Mouse (Mus musculus) adrenal gland, adult 18-20 months (tissue): ENCODE measurements around the gene Galnt18. TPM values are rescaled to one million over a fixed set of nuclear protein-coding genes. Genes with fewer than 3 reads are reported as not detected.

Experiments used
- DNase-seq, 2 experiments: peaks; one replicate each; pipeline ENCODE4 v3.0.0; 2021 to 2022; ENCODE audit warnings: low spot score in 2 of 2
- total RNA-seq, 2 experiments: library from RNA; stranded (reverse); gene quantifications; 1 replicate in 1 of 2; 2 replicates in 1 of 2; pipeline ENCODE4 v1.2.3; 2021

The Galnt18 gene
- total RNA-seq, 2 experiments from 2014 or later = 13.2 to 16.8 TPM

DNA sequence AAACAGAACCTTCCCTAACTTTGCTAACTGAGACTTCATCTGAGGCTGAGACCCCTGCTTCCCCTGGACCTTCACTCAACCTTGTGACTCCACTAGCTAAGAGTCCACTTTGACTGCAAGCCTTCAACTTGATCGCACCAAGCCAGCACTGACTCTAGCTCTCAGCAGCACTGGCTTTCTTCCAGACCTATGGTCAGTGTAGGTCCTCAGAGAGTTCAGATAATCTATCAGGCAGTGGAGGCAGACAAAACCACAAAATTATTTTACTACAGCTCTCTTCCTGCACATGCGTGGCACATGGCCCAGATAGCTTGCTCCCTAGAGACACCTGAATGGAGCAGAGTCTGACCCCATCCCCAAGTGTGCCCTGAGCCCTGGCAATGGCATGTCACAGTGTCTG lies 204.7 kb downstream of the Galnt18 start:
- DNase-seq = no peak

GRCm38 (mm10) chr7:111572336-111572735 lies 207.4 kb downstream of the Galnt18 start:
- DNase-seq = no peak

- no peak for DNase-seq
These were observed 212.9 kb downstream of the Galnt18 start for GRCm38 (mm10) chr7:111566838-111567237.

- no peak for DNase-seq
These were observed 216.3 kb downstream of the Galnt18 start for GRCm38 (mm10) chr7:111563316-111564110.

DNA sequence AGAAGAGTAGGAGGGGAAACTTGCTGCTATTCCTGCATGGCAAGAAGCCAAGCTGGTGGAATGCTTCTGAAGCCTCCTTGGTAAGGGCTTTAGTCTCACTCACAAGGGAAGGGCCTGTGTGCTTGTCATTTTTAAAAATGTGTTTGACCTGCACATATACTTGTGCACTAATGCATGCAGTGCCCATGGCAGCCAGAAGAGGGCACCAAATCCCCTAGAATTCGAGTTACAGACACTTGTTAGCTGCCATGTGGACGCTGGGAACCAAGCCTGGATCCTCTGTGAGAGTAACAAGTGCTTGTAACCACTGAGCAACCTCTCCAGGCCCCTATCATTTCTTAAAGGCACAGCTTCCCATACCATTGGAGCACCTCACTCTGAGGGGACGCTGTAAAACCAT lies 219.7 kb downstream of the Galnt18 start:
- DNase-seq = no peak

DNA sequence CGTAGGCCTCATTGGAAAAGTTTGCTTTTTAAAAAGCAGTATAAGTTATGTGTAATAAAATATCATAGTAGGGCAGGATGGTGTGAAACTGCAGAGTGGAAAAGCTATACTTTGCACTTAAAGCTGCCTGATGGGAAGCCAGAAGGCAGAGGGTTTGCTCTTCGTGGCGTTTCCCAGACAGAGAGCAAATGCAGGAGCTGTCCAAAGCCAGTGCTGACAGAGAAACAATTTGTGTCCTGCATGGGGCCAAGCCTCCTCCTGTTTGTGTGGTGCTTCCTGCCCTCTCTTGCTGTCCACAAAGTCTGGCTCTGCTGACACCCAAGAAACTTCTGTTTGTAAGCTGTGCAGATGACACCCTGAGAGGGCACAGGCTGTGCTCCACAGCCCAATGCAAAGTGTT lies 220.8 kb downstream of the Galnt18 start:
- no peak for DNase-seq

GRCm38 (mm10) chr7:111550987-111551386 lies 228.8 kb downstream of the Galnt18 start:
- no peak for DNase-seq

- DNase-seq = no peak
These were observed 232.7 kb downstream of the Galnt18 start for GRCm38 (mm10) chr7:111547069-111547468.

DNA sequence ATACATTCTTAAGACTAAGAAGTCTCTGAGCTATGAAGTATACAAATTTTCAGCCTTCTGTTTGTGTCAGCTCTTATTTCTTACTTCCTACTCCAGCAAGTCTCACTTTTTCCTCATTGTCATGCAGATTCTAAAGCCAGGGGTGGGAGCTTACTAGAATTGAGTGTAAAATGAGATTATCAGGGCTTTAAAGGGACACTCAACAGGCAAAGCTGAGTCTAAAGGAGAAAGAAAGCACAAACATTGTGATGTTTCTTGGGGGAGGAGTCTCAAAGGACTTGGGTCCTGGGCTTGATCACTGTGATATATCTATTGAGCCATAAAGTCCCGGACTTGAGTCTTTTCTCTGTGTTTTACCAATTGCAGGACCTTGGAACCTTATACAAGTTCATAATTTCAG lies 234.2 kb downstream of the Galnt18 start:
- no peak for DNase-seq

DNA sequence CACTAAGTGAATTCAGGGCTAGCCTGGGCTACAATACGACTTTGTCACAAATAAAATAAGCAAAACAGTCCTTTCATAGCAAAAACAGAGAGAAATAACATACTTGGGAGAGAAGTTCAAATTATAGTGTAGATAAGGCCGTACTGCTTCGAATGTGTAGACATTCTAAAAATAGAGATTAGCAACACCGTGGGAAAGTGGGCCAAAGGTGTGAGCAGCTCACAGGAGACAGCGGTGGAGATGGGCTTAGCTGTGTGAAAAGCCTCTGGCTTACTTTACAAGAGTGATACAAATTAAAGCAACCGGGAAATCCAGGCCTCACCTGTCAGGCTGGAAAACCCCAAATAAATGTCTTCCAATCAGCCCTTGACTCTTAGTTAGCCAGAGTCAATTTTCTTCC lies 241.8 kb downstream of the Galnt18 start:
- no peak for DNase-seq

GRCm38 (mm10) chr7:111534826-111535405 lies 244.9 kb downstream of the Galnt18 start:
- no peak for DNase-seq

GRCm38 (mm10) chr7:111528961-111529643 lies 250.7 kb downstream of the Galnt18 start:
- DNase-seq = no peak

DNA sequence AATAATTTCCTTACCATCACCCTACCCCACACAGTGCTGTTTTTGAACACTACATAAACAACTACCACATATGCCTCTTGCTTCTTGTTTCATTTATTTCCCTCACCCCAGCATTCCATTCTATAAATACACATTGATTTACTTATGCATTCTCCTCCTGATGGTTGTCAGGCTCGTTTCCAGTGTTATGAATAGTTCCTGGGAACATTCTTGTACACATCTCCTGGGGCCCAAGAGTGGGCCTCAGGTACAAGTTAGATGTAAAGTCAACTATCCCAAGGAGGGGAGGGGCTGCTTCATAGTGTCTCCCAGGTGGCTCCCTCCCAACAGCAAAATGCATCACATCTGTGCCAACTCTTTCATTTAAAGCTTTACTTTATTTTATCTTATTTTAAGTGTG lies 251.3 kb downstream of the Galnt18 start:
- DNase-seq = no peak

DNA sequence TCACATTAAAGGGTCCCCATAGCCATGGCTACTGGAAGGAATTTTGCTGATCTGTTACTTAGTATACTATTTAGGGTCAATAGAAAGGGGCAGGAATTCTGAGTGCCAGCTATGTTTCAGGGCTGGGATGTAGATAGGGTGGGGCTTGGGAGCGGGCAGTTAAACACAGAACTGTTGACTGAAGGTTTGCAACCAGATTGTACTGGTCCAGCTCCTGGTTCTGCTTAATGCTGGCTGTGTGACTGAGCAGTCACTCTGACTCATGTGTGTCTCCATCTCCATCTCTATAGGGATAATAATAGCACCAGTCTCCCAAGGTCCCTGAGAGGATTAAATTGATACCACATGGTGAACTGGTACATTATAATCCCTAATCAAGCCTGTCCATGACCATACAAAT lies 258.9 kb downstream of the Galnt18 start:
- no peak for DNase-seq

DNA sequence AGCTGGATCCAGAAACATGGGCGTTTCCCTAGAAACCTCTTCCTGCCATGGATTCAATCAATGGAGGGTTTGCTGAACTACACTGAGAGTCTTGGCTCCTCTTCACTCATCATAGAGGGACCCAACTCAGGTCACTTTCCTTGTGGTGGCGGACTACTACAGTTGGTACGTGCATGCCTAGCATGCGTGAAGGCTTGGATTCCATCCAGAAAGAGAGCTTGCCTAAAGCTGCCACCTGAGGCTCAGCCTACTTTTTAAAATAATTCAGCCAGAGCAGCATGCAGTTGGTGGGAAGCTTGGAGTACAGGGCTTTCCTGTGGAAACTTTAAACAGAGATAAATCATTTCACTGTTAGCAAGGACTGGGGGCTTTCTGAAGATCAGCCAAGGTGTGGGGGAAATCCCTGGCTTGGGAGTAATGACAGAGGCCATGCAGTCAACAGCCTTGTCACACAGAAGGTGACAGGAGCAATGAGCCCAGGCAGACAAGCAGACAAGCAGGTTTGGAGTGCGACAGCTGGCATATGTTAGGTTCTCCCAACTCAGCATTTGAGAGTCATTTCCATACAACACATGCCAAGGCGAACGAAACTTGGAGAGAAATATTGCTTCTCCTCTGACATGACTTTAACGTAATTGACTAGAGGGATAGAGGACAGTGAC lies 261.1 kb downstream of the Galnt18 start:
- no peak for DNase-seq

DNA sequence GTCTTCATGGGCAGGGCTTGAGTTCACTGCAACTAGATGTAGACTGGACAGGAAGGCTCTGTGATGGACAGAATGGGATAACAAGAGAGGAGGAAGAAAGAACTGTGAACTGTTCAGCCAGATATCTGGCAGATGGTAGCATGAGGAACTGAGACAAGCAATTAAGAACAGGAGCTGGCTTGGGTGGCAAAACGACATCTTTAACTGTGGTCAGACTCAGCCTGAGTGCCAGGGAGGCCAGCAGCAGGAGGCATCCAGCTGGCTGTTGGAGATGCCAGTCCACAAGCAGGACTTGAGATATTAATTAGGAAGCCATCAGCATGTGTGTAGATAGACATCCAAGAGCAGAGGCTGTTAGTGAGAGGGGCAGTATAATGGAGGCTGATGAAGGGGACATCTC lies 262.9 kb downstream of the Galnt18 start:
- no peak for DNase-seq

- no peak for DNase-seq
These were observed 264.3 kb downstream of the Galnt18 start for GRCm38 (mm10) chr7:111515471-111515870.

DNA sequence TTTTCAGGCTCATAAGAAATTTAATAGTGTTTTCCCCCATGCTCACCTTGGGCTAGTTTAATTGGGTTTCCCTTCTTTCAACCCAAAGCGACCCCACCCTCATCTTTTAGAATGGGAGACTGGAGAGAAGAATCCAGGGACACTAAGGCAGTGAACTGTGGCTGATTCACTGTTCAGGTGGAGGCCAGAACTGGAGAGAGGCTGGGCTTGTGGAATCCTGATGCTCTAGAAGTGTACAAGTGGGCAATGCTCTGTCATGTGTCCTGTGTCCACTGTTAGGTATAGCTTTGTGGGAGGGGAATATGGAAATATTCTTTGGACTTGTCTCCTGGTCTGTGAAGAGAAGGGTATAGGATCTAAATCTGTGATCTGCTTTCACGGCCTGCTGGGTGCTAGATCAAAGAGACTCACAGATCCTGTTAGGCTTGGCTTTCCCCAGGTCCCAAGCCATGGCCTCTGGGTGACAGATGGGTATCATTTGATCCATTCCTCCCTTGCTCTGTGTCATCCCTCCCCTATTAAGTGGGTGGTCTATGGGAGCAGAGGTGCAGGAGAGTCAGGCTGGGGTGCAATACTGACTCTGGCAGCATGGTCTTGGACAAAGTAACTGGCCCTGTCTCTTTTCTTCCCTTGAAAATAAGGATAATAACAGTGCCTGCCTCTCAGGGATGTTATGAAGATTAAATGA lies 270.5 kb downstream of the Galnt18 start:
- DNase-seq = no peak

GRCm38 (mm10) chr7:111500616-111501015 lies 279.2 kb downstream of the Galnt18 start:
- DNase-seq = no peak

GRCm38 (mm10) chr7:111499255-111499790 lies 280.5 kb downstream of the Galnt18 start:
- no peak for DNase-seq

GRCm38 (mm10) chr7:111497191-111497590 lies 282.6 kb downstream of the Galnt18 start:
- DNase-seq = no peak
